Mouse (Mus musculus): Measurements from ENCODE around the gene Wbp1.

DNA sequence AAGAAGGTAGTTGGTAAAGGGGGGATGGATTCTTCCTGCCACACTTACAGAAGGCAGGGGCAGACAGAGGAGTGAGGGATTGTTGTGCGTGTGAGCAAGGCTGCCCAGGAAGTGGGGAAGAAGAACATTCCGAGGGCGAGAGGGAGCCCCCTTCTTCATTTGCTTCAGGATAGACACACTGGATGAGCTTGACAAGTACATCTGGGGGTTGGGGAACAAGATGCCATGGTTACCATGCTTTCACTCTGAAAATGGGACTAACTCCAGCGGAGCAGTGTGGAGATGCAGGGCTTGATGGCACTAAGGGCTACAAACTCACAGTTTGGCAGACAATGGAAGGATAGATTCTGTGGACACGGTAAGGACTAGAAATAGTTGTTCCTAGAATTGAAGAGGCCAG is 49.7 kb upstream of the Wbp1 start:
- no peak for TF ChIP-seq CTCF (IDR thresholded peaks at IDR 0.05; ENCODE audit: low read depth)
- no peak for TF ChIP-seq EP300 (IDR thresholded peaks at IDR 0.05; ENCODE audit: low read depth)
